Mouse (Mus musculus): ENCODE data around the gene Clock. TPM values are rescaled to one million over a fixed set of nuclear protein-coding genes. Genes with fewer than 3 reads are reported as not detected.

The Clock gene
- total RNA-seq (2021) = 10 to 100 TPM; 14.8 to 15.1 TPM
- long read RNA-seq, experiment 1, full-length matches to known transcripts = 1 of 12 reads
- long read RNA-seq, experiment 1, partial matches to known transcripts = 0 of 12 reads
- long read RNA-seq, experiment 1, other reads (novel, unspliced or antisense) = 11 of 12 reads
- long read RNA-seq, experiment 2, partial matches to known transcripts = 1 of 10 reads
- long read RNA-seq, experiment 2, other reads (novel, unspliced or antisense) = 9 of 10 reads

GRCm38 (mm10) chr5:76304452-76305341 is at the start of gene Clock:
Clock (minus strand) TSS chr5:76304792.
- DNase-seq = peak; percentile 88
- intact Hi-C loops (cut with DNase I) = loop anchor here (10.0 kb wide), 2 partner anchors 110 to 230 kb away; no protein-coding TSS in a partner anchor

GRCm38 (mm10) chr5:76351953-76352611 is 47.5 kb upstream of the Clock start:
- intact Hi-C loops (cut with DNase I) = no loop called here
- DNase-seq = no peak

GRCm38 (mm10) chr5:76351537-76351936 is 46.9 kb upstream of the Clock start:
- DNase-seq = no peak
- intact Hi-C loops (cut with DNase I) = no loop called here

- intact Hi-C loops (cut with DNase I) = no loop called here
Measured at GRCm38 (mm10) chr5:76346137-76346536, 41.5 kb upstream of the Clock start.

GRCm38 (mm10) chr5:76340931-76341330 is 36.3 kb upstream of the Clock start:
- intact Hi-C loops (cut with DNase I) = no loop called here
- DNase-seq = no peak

More at GRCm38 (mm10) chr5:76346137-76346536, 41.5 kb upstream of the Clock start:
- no peak for DNase-seq

DNA sequence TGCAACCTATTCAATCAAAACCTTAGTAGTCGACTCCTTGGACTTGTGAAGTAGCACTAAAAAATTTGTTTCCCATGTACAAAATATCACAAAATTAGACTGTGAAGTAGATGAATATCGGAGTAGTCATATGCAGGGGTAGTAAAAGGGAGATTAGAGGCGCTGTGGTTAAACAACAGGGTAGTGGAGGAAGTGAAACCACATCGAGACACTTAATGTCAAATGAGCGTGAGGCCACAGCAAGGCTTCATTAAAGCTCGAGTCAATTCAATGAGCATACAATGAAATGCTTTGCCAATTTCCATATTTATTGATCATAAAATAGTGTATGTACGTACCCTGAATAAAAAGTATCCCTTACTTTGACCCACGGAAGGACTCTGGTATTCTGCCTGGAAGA is 32.5 kb upstream of the Clock start:
- no peak for DNase-seq
- intact Hi-C loops (cut with DNase I) = no loop called here

DNA sequence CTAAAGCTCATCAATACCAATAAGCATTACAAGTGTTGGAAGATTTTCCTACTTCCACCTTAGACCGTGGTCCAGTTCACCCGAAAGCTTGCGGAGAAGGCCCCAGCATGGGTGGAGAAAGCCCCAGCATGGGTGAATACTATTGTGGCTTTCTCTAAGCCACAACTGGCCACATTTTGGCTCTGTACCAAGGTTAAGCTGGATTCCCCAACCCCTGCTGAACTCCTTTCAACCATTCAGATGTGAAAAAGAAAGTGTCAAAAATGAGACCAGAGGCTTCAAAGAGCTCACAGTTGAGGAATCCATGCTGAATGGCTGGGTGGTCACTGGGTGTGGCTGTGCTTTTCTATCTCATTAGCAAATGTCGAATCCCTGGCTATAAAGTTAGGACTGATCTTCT is 29.2 kb upstream of the Clock start:
- intact Hi-C loops (cut with DNase I) = no loop called here
- no peak for DNase-seq

DNA sequence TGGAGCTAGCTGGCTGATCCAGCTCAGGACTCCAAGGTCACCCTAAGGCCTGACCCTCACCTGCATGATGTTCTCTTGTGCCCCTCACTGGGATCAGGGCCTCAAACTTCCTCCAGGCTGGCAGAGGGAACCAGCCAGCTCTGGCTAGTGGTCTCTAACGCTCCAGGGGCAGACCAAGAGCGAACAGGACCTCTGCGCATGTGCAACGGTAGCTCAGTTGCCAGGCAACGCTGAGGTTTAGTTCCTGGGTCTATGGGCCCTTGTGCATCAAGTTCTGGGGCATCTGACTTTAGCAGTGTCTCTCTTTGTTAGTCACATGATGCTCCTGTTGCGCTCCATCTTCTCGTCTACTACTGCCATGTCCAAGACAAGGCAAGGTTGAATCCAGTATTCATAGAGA is 26.4 kb upstream of the Clock start, which contains the start of gene Pdcl2:
Gene Pdcl2 (minus strand): TSS at position 204 of the 400 bp plus-strand sequence.
- intact Hi-C loops (cut with DNase I) = no loop called here

DNA sequence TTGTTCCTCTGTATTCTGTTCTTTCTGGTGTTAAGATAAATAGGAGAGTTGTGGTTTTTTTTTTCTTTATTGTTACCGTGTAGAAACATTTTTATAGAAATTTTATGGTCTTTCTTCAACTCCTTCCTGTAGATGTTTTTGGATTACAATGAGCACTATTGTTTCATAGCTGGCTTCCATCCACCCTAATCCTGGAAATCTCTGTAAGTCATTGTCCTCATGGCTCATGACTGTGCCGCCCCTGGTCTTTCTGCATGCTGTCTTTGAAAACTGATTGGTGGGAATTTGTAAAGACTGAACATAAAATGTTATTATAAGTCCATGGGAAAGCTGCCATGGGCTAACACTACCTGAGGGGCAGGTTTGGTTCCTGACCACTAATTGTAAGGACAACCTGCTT is 22.7 kb upstream of the Clock start:
- intact Hi-C loops (cut with DNase I) = no loop called here
- no peak for DNase-seq

More for the DNA sequence above, 26.4 kb upstream of the Clock start, which contains the start of gene Pdcl2:
- DNase-seq = no peak

GRCm38 (mm10) chr5:76325113-76325512 is 20.5 kb upstream of the Clock start:
- intact Hi-C loops (cut with DNase I) = no loop called here

DNA sequence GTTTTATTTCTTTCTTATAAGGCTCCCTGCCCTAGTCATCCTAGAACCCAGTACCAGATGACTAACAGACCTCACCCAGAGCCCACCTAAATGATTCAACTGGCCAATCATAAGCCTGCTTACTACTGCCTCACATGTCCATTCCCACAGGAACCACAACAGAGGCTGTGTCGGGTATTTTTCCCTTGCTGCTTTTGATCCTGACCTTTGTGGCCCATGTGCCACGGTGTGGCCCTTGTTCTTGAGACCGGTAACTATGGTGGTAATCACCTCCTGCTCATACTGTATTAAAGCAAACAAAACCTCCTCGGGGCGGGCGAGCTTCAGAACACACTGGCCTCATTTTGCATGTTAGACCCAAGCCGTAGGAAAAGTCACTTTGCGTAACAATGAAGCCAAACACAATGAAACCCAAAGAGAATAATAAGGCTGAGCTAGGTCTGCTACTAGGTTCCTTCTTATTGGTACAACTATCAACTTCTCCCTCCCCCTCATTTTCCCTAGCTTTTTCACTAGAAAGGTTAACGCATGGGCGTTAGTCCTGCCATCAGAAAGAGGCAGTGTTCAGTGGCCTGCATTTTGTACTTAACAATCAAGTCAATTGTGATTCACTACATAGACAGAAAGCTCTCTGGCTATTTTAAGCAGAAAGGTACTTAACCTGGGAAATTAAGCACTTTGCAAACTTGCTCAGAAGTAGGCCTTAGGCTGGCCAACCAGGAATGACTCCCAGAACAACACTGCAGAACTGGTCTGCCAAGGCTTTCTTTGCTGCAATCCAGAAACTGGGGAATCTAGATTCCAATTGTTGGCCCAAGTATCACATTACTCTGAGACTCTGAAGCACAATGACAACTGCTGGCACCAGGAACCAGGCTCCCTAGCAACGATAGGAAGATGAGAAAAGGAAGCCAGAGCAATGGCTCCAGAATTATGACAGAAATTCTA is 16.9 kb upstream of the Clock start:
- intact Hi-C loops (cut with DNase I) = no loop called here
- DNase-seq = no peak

More at GRCm38 (mm10) chr5:76325113-76325512, 20.5 kb upstream of the Clock start:
- no peak for DNase-seq

GRCm38 (mm10) chr5:76308206-76308605 is 3.6 kb upstream of the Clock start:
- intact Hi-C loops (cut with DNase I) = loop anchor here (10.0 kb wide), 2 partner anchors 107 to 227 kb away; no protein-coding TSS in a partner anchor
- no peak for DNase-seq

DNA sequence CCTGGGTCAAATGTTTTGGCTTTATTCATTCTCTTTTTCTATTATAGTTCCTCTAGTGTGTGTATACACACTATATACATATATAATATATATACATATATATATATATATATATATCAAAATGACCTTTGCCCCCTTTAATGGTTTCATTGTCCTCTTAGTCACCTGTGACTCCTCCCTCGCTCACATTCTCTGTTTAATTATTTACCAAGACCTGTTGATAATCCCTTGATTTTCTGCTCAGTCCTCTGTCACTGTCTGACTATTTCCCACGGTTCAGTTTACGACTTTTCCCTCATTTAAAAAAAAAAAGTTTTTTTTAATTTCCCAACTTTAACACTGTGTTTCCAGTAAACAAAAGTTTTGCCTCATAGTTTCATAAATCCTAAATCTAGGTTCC is 1.7 kb upstream of the Clock start:
- intact Hi-C loops (cut with DNase I) = loop anchor here (10.0 kb wide), 2 partner anchors 109 to 229 kb away; no protein-coding TSS in a partner anchor
- DNase-seq = no peak

DNA sequence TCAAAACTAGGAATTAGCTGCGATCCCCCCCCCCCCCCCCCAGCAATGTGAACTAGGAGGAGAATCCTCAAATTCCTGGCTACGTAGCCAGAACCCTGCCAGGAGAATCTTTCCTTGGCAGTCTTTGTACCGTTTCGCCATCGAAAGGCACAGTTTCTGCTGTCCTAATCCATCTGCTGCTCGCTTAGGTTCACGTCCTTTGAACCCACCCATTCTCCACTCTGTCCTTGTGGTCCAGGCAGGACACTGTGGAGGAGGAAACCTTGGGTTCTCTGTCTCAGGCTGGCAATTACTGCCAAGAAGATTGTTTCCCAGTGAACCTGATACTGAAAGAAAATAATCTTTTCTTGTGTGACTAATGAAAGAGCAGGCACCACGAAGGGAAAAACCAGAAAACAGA is 1.0 kb upstream of the Clock start:
- DNase-seq = no peak
- intact Hi-C loops (cut with DNase I) = loop anchor here (10.0 kb wide), 2 partner anchors 109 to 229 kb away; no protein-coding TSS in a partner anchor

- peak; percentile 72 to 77 for DNase-seq
- intact Hi-C loops (cut with DNase I) = loop anchor here (10.0 kb wide), 2 partner anchors 111 to 231 kb away; no protein-coding TSS in a partner anchor
Measured at GRCm38 (mm10) chr5:76303745-76304451, 694 bp downstream of the Clock start.

- intact Hi-C loops (cut with DNase I) = loop anchor here (10.0 kb wide), 2 partner anchors 111 to 231 kb away; no protein-coding TSS in a partner anchor
- no peak for DNase-seq
Measured at GRCm38 (mm10) chr5:76303379-76303744, 1.2 kb downstream of the Clock start.

DNA sequence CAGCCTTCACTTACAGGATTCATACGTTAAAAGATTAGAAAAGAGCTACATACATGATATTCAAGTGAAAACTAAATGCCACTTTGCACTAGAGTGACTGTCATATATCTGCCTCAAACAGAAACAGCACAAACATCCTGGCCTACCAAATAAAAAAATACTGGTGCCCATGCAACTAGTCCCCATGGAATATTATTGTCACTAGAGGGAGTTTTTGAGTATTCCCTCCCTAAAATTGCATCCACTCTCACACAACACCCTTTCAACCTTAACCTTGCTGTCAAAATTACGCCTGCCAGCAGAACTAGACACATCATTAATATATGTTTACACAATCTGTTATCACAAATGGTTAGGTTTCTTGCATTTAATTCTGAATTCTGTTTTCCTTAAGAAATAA is 2.6 kb downstream of the Clock start:
- no peak for DNase-seq
- intact Hi-C loops (cut with DNase I) = loop anchor here (10.0 kb wide), 2 partner anchors 113 to 233 kb away; no protein-coding TSS in a partner anchor

- no peak for DNase-seq
- intact Hi-C loops (cut with DNase I) = no loop called here
Measured at GRCm38 (mm10) chr5:76289234-76289691, 15.3 kb downstream of the Clock start.

GRCm38 (mm10) chr5:76288256-76288655 is 16.3 kb downstream of the Clock start:
- DNase-seq = no peak
- intact Hi-C loops (cut with DNase I) = no loop called here
